Mouse (Mus musculus) thymus, adult 18-20 months (tissue): ENCODE data around the gene Rpl36.

Experiments used
- DNase-seq, 2 experiments: peaks; one replicate each; pipeline ENCODE4 v3.0.0; 2022; ENCODE audit warnings: mixed read lengths in 2 of 2

Gene Rpl36

DNA sequence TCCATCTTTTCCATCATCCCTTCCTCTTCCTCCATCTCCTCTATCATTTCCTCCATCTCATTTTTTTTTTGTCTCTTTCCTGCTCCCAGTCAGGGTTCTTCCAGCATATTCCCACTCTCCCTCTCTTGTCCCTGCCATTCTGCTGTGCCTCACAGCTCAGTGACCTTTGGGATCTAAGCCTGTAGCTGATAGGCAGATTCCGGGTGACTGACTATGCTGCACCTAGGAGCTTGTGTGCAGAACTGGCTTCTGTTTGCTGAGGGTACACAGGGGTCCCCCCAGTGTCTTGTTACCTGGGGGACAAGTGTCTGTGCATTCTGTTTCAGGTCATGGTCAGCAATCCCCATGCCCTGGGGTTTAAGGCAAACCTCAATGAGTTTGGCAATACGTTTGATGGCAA, 41.6 kb downstream of the Rpl36 start:
- DNase-seq: no peak

DNA sequence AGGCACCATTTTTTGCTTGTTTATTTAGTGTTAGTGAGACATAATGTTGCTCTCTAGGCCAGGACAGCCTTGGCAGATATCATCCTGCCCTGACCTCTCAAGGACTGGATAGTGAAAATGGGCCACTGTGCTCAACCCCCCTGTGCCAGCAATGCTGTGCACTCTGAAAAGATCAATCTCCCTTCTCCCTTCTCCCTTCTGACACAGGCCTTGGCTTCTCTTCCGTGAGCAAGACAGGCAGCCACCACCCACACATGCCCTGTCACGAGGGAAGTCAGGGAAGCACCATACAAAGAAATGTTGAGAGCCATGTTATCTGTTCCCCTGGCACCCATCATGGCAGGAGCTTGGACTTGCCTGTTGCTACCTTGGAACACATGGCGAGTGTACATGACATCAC, 42.1 kb downstream of the Rpl36 start:
- DNase-seq: no peak

DNA sequence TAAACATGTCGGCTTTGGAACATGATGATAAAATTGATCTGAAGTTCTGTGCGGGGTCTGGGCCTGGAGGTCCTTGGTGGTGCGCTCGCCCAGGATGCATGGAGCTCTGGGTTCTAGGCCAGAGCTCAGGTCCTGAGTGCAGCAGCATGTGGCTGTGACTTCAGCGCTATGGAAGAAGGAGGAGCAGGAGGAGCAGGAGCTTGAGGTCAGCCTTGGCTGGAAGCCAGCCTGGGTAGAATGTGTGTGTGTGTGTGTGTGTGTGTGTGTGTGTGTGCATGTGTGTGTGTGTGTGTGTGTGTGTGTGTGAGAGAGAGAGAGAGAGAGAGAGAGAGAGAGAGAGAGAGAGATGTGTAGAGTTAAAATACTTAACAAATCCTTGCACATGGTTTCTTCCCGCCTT, 43.0 kb downstream of the Rpl36 start:
- DNase-seq: no peak

DNA sequence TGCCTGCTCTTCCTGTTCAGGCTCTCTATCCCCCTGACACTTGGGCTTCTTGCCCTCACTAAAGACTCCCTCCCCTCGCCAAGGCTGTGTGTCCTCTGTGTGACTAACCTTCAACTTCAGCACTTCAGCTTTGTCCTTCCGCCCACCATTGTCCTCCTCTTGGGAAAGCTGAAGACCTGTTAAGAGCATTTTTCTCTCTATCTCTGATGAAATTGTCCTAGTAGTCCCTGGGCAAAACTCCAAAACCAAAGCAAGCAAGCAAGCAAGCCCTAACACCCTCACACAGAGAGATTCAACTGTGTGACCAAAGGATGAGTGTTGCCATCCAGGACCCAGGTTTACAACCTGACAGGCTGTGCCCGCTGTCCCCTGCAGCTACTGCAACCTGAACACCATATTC, 50.4 kb downstream of the Rpl36 start:
- no peak for DNase-seq
